Mouse (Mus musculus) embryonic facial prominence, embryonic 13.5 days (tissue): ENCODE measurements around the gene Fxn. TPM values are rescaled to one million over a fixed set of nuclear protein-coding genes. Genes with fewer than 3 reads are reported as not detected.

Source experiments
- ATAC-seq: fragments of 200-750 bp; cut with Nextera tagmentation; 2 replicates; pipeline ENCODE4 v1.8.0; 2017; ENCODE audit warnings: low read depth; ENCODE audit not compliant: insufficient number of reproducible peaks, insufficient read depth, low FRiP score, low TSS enrichment
- H3K27ac ChIP-seq: fragments of 300-500 bp; sonication (generic); 2 replicates; pipeline ENCODE4 v1.5.1; 2015; ENCODE audit warnings: moderate library complexity, mild to moderate bottlenecking, inconsistent platforms
- H3K27me3 ChIP-seq: fragments of 300-500 bp; sonication (generic); 2 replicates; pipeline ENCODE4 v1.6.1; 2015; ENCODE audit warnings: mild to moderate bottlenecking, inconsistent platforms
- H3K36me3 ChIP-seq: fragments of 300-500 bp; sonication (generic); 2 replicates; pipeline ENCODE4 v1.6.1; 2015; ENCODE audit warnings: mild to moderate bottlenecking, inconsistent platforms
- H3K4me1 ChIP-seq: fragments of 300-500 bp; sonication (generic); 2 replicates; pipeline ENCODE4 v1.6.1; 2015; ENCODE audit warnings: inconsistent platforms
- H3K4me2 ChIP-seq: fragments of 300-500 bp; sonication (generic); 2 replicates; pipeline ENCODE4 v1.6.1; 2015; ENCODE audit warnings: moderate library complexity, mild to moderate bottlenecking, inconsistent platforms
- H3K4me3 ChIP-seq: fragments of 300-500 bp; sonication (generic); 2 replicates; pipeline ENCODE4 v1.5.1; 2015; ENCODE audit warnings: mild to moderate bottlenecking, inconsistent platforms
- H3K9ac ChIP-seq: fragments of 300-500 bp; sonication (generic); 2 replicates; pipeline ENCODE4 v1.6.1; 2015; ENCODE audit warnings: mild to moderate bottlenecking, inconsistent platforms
- H3K9me3 ChIP-seq: fragments of 300-500 bp; sonication (generic); 2 replicates; pipeline ENCODE4 v1.6.1; 2016; ENCODE audit warnings: inconsistent platforms
- WGBS: fragments of 180-500 bp; shearing (Covaris S2); methylation state at CpG from one replicate; pipeline ENCODE4 v1.1.7; 2015; ENCODE audit warnings: mixed read lengths; 5-methylcytosine and 5-hydroxymethylcytosine counted together
- polyA plus RNA-seq: library from polyadenylated mRNA; unstranded; fragments of >200 nt; fragmentation: Nextera tagmentation; extraction: Ambion mirVana; gene quantifications from 2 replicates; pipeline ENCODE4 v1.2.1, GENCODE M21; 2015

Gene Fxn
- polyA plus RNA-seq, 1 experiment from 2014 or later = 54.6 TPM

- Histone ChIP-seq H3K27ac (no peak overlapping the region), H3K9me3 (no peaks in the 10 kb centered on the region), H3K36me3 (no peaks in the 10 kb centered on the region), H3K9ac (no peak overlapping the region), H3K4me2 (no peak overlapping the region), H3K4me3 (no peak overlapping the region), H3K27me3 (no peaks in the 10 kb centered on the region), H3K4me1 (peaks cover 5% of the 10 kb centered on the region)
- no peak for ATAC-seq
- 51% methylated on average over 4 of the region's 4 CpGs for WGBS
Measured at GRCm38 (mm10) chr19:24284187-24284586, 3.8 kb upstream of the Fxn start.

GRCm38 (mm10) chr19:24281288-24281980 lies 1.0 kb upstream of the Fxn start:
- H3K4me3 ChIP-seq = peak overlapping the region; percentile 66; the same call in 1 of the 2 replicates
- H3K27ac ChIP-seq = no peak overlapping the region
- H3K36me3 ChIP-seq = no peaks in the 10 kb centered on the region; the same call in 1 of the 2 replicates
- ATAC-seq = no peak
- peaks cover 11% of the 10 kb centered on the region for H3K4me1 ChIP-seq
- WGBS = 43% methylated on average over 7 of the region's 7 CpGs
- no peak overlapping the region for H3K9ac ChIP-seq
- no peaks in the 10 kb centered on the region for H3K9me3 ChIP-seq
- peak overlapping the region; percentile 76 for H3K4me2 ChIP-seq
- no peaks in the 10 kb centered on the region for H3K27me3 ChIP-seq

- Histone ChIP-seq H3K9me3 (no peaks in the 10 kb centered on the region), H3K36me3 (peaks cover 7% of the 10 kb centered on the region; the same call in 1 of the 2 replicates), H3K9ac (peak overlapping the region; percentile 82), H3K27me3 (no peaks in the 10 kb centered on the region), H3K27ac (peak overlapping the region; percentile 89), H3K4me2 (peak overlapping the region; percentile 76), H3K4me3 (peak overlapping the region; percentile 66), H3K4me1 (peaks cover 11% of the 10 kb centered on the region)
- WGBS = under 1% methylated on average over 70 of the region's 78 CpGs
- peak; percentile 63 for ATAC-seq
Measured at GRCm38 (mm10) chr19:24279706-24280600, 452 bp downstream of the Fxn start.

- ATAC-seq = no peak
- H3K4me3 ChIP-seq = peak overlapping the region; percentile 66
- 88% methylated on average over 15 of the region's 15 CpGs for WGBS
- peaks cover 9% of the 10 kb centered on the region; the same call in 1 of the 2 replicates for H3K36me3 ChIP-seq
- no peak overlapping the region for H3K27ac ChIP-seq
- no peaks in the 10 kb centered on the region for H3K27me3 ChIP-seq
- peaks cover 11% of the 10 kb centered on the region for H3K4me1 ChIP-seq
- H3K9me3 ChIP-seq = no peaks in the 10 kb centered on the region
- H3K4me2 ChIP-seq = peak overlapping the region; percentile 76
- H3K9ac ChIP-seq = 0 out of 2 replicates have a peak overlapping the region, but pooled peaks have one; percentile 82
Measured at GRCm38 (mm10) chr19:24278859-24279258, 1.5 kb downstream of the Fxn start.

- Histone ChIP-seq H3K9me3 (no peaks in the 10 kb centered on the region), H3K27ac (no peak overlapping the region), H3K36me3 (peaks cover 15% of the 10 kb centered on the region; the same call in 1 of the 2 replicates), H3K4me1 (peaks cover 13% of the 10 kb centered on the region), H3K4me2 (no peak overlapping the region), H3K27me3 (no peaks in the 10 kb centered on the region), H3K9ac (no peak overlapping the region), H3K4me3 (no peak overlapping the region)
- ATAC-seq = no peak
- WGBS = 88% methylated on average over 3 of the region's 3 CpGs
Measured at GRCm38 (mm10) chr19:24274281-24274680, 6.1 kb downstream of the Fxn start.

- H3K9me3 ChIP-seq = no peaks in the 10 kb centered on the region
- H3K4me2 ChIP-seq = peak overlapping the region; percentile 42
- H3K36me3 ChIP-seq = peaks cover 19% of the 10 kb centered on the region
- H3K27me3 ChIP-seq = no peaks in the 10 kb centered on the region
- H3K4me3 ChIP-seq = 0 out of 2 replicates have a peak overlapping the region, but pooled peaks have one; percentile 8
- peak; percentile 73 for ATAC-seq
- H3K9ac ChIP-seq = peak overlapping the region; percentile 51; the same call in 1 of the 2 replicates
- peaks cover 12% of the 10 kb centered on the region; the same call in 1 of the 2 replicates for H3K4me1 ChIP-seq
- 38% methylated on average over 16 of the region's 16 CpGs for WGBS
- H3K27ac ChIP-seq = no peak overlapping the region
Measured at GRCm38 (mm10) chr19:24271746-24272426, 8.5 kb downstream of the Fxn start.

- 51% methylated on average over 7 of the region's 7 CpGs for WGBS
- peak; percentile 22; the same call in 1 of the 2 replicates for ATAC-seq
Measured at GRCm38 (mm10) chr19:24271326-24271725, 9.1 kb downstream of the Fxn start.

GRCm38 (mm10) chr19:24268531-24268930 lies 11.9 kb downstream of the Fxn start:
- Histone ChIP-seq H3K9me3 (no peaks in the 10 kb centered on the region), H3K4me2 (no peak overlapping the region), H3K27ac (no peak overlapping the region), H3K9ac (no peak overlapping the region), H3K4me1 (peaks cover 12% of the 10 kb centered on the region; the same call in 1 of the 2 replicates), H3K4me3 (no peak overlapping the region), H3K36me3 (peaks cover 39% of the 10 kb centered on the region), H3K27me3 (no peaks in the 10 kb centered on the region)
- ATAC-seq = no peak
- 66% methylated on average over 4 of the region's 4 CpGs for WGBS

More at GRCm38 (mm10) chr19:24271326-24271725, 9.1 kb downstream of the Fxn start:
- Histone ChIP-seq H3K4me2 (peak overlapping the region; percentile 42), H3K4me3 (0 out of 2 replicates have a peak overlapping the region, but pooled peaks have one; percentile 8), H3K27ac (no peak overlapping the region), H3K27me3 (no peaks in the 10 kb centered on the region), H3K9ac (0 out of 2 replicates have a peak overlapping the region, but pooled peaks have one; percentile 32), H3K9me3 (no peaks in the 10 kb centered on the region), H3K36me3 (peaks cover 24% of the 10 kb centered on the region), H3K4me1 (peaks cover 12% of the 10 kb centered on the region; the same call in 1 of the 2 replicates)

- H3K4me2 ChIP-seq = no peak overlapping the region
- H3K9ac ChIP-seq = no peak overlapping the region
- WGBS = 86% methylated on average over 7 of the region's 7 CpGs
- peaks cover 48% of the 10 kb centered on the region for H3K36me3 ChIP-seq
- ATAC-seq = no peak
- no peaks in the 10 kb centered on the region for H3K9me3 ChIP-seq
- no peaks in the 10 kb centered on the region for H3K27me3 ChIP-seq
- H3K27ac ChIP-seq = no peak overlapping the region
- peaks cover 7% of the 10 kb centered on the region for H3K4me1 ChIP-seq
- no peak overlapping the region for H3K4me3 ChIP-seq
Measured at GRCm38 (mm10) chr19:24266046-24266830, 14.2 kb downstream of the Fxn start.

GRCm38 (mm10) chr19:24264991-24265390 lies 15.4 kb downstream of the Fxn start:
- no peak overlapping the region for H3K27ac ChIP-seq
- no peak overlapping the region for H3K4me2 ChIP-seq
- H3K9me3 ChIP-seq = no peaks in the 10 kb centered on the region
- no peak for ATAC-seq
- WGBS = 44% methylated on average over 7 of the region's 7 CpGs
- H3K27me3 ChIP-seq = no peaks in the 10 kb centered on the region
- no peak overlapping the region for H3K9ac ChIP-seq
- H3K36me3 ChIP-seq = peaks cover 54% of the 10 kb centered on the region
- H3K4me3 ChIP-seq = no peak overlapping the region
- H3K4me1 ChIP-seq = peaks cover 5% of the 10 kb centered on the region; the same call in 1 of the 2 replicates
